Mouse (Mus musculus) CH12.LX (cell line): ENCODE data around the gene Lbh. TPM values are rescaled to one million over a fixed set of nuclear protein-coding genes. Genes with fewer than 3 reads are reported as not detected.

Source experiments
- DNase-seq: peaks from one replicate; pipeline ENCODE4 v3.0.0-alpha.2; 2013; ENCODE audit errors: extremely low read depth
- H3K27ac ChIP-seq: 2 replicates; pipeline ENCODE4 v1.5.1; 2012; ENCODE audit warnings: low read depth, mild to moderate bottlenecking, control low read depth, moderate library complexity; ENCODE audit not compliant: insufficient read depth
- H3K27me3 ChIP-seq: replicated peaks from 2 replicates; pipeline ENCODE3; 2012; ENCODE audit warnings: inconsistent platforms
- H3K36me3 ChIP-seq, 2 experiments: replicated peaks in 1 of 2; 2 replicates each; pipeline versions ENCODE3 to v1.6.1; 2012; ENCODE audit warnings: inconsistent platforms in 1 of 2, low read length in 1 of 2, mild to moderate bottlenecking in 1 of 2, mixed read lengths in 1 of 2, moderate library complexity in 1 of 2; ENCODE audit not compliant: control insufficient read depth in 1 of 2, insufficient read depth in 1 of 2
- H3K4me1 ChIP-seq, 2 experiments: 2 replicates each; pipeline ENCODE4 v1.6.1; 2012; ENCODE audit warnings: inconsistent platforms in 1 of 2, moderate library complexity in 1 of 2; ENCODE audit not compliant: insufficient read depth in 2 of 2, control insufficient read depth in 1 of 2
- H3K4me2 ChIP-seq: 2 replicates; pipeline ENCODE4 v1.6.1; 2012; ENCODE audit warnings: low read depth, mild to moderate bottlenecking, control low read depth; ENCODE audit not compliant: poor library complexity, insufficient read depth, severe bottlenecking
- H3K4me3 ChIP-seq, 3 experiments: fragments of 150-350 bp in 1 of 3; sonication (generic) in 1 of 3; replicated peaks in 1 of 3; 2 replicates each; pipeline versions ENCODE3 to v1.5.1; 2011 to 2012; ENCODE audit warnings: low read depth in 2 of 3, low read length in 2 of 3, mild to moderate bottlenecking in 2 of 3, moderate library complexity in 2 of 3, control low read depth in 1 of 3, improper control_type of control experiment in 1 of 3, inconsistent platforms in 1 of 3, mixed read lengths in 1 of 3; ENCODE audit not compliant: poor library complexity in 1 of 3
- H3K79me2 ChIP-seq: replicated peaks from 2 replicates; pipeline ENCODE4 v1.6.1; 2012; ENCODE audit warnings: mild to moderate bottlenecking, moderate library complexity; ENCODE audit not compliant: control insufficient read depth, poor library complexity, insufficient read depth, severe bottlenecking; ENCODE audit errors: extremely low read depth
- H3K9ac ChIP-seq: 2 replicates; pipeline ENCODE4 v1.6.1; 2012; ENCODE audit warnings: low read depth, mild to moderate bottlenecking, control low read depth, moderate library complexity; ENCODE audit not compliant: insufficient read depth
- H3K9me3 ChIP-seq: replicated peaks from 2 replicates; pipeline ENCODE3; 2012; ENCODE audit warnings: low read length, inconsistent platforms, mixed read lengths
- CHD1 ChIP-seq: IDR thresholded peaks from 2 replicates; pipeline ENCODE4 v1.6.1; 2012; ENCODE audit warnings: low read depth, low read length, improper control_type of control experiment, inconsistent platforms
- CTCF ChIP-seq, 2 experiments: IDR thresholded peaks in 1 of 2; conservative IDR thresholded peaks in 1 of 2; 2 replicates each; pipeline ENCODE4 v1.5.1; 2011 to 2012; ENCODE audit warnings: low read depth in 2 of 2, low read length in 2 of 2, improper control_type of control experiment in 1 of 2, inconsistent platforms in 1 of 2, mild to moderate bottlenecking in 1 of 2, moderate library complexity in 1 of 2
- ELF1 ChIP-seq: IDR thresholded peaks from 2 replicates; pipeline ENCODE4 v1.6.1; 2014; ENCODE audit warnings: low read depth, mild to moderate bottlenecking, inconsistent platforms, low read length, improper control_type of control experiment
- EP300 ChIP-seq: IDR thresholded peaks from 2 replicates; pipeline ENCODE4 v1.6.1; 2011; ENCODE audit warnings: low read length, improper control_type of control experiment
- ETS1 ChIP-seq: conservative IDR thresholded peaks from 2 replicates; pipeline ENCODE4 v1.6.1; 2012; ENCODE audit warnings: low read depth, mild to moderate bottlenecking, inconsistent platforms, low read length, improper control_type of control experiment, moderate library complexity
- IRF4 ChIP-seq: IDR thresholded peaks from 2 replicates; pipeline ENCODE4 v1.6.1; 2014; ENCODE audit warnings: low read depth, mild to moderate bottlenecking, inconsistent platforms, low read length, improper control_type of control experiment
- KAT2A ChIP-seq: IDR thresholded peaks from 2 replicates; pipeline ENCODE4 v1.6.1; 2012; ENCODE audit warnings: low read length, improper control_type of control experiment, inconsistent platforms; ENCODE audit not compliant: insufficient replicate concordance
- MAFK ChIP-seq: IDR thresholded peaks from 2 replicates; pipeline ENCODE4 v1.6.1; 2011; ENCODE audit warnings: low read length, improper control_type of control experiment; ENCODE audit not compliant: insufficient replicate concordance
- MAX ChIP-seq: IDR thresholded peaks from 2 replicates; pipeline ENCODE4 v1.6.1; 2011; ENCODE audit warnings: low read length, improper control_type of control experiment
- MAZ ChIP-seq: IDR thresholded peaks from 2 replicates; pipeline ENCODE4 v1.6.1; 2012; ENCODE audit warnings: low read depth, mild to moderate bottlenecking, inconsistent platforms, low read length, improper control_type of control experiment, moderate library complexity
- MXI1 ChIP-seq: IDR thresholded peaks from 2 replicates; pipeline ENCODE4 v1.6.1; 2011; ENCODE audit warnings: mild to moderate bottlenecking, low read depth, low read length, improper control_type of control experiment
- MYC ChIP-seq: IDR thresholded peaks from 2 replicates; pipeline ENCODE4 v1.6.1; 2011; ENCODE audit warnings: low read depth, mild to moderate bottlenecking, improper control_type of control experiment, low read length
- NELFE ChIP-seq: IDR thresholded peaks from 2 replicates; pipeline ENCODE4 v1.6.1; 2011; ENCODE audit warnings: low read depth, low read length, improper control_type of control experiment
- NRF1 ChIP-seq: IDR thresholded peaks from 2 replicates; pipeline ENCODE4 v1.6.1; 2014; ENCODE audit warnings: low read depth, mild to moderate bottlenecking, inconsistent platforms, low read length, improper control_type of control experiment, moderate library complexity
- PAX5 ChIP-seq: IDR thresholded peaks from 2 replicates; pipeline ENCODE4 v1.6.1; 2012; ENCODE audit warnings: low read length, inconsistent platforms, mixed read lengths
- POLR2A ChIP-seq: IDR thresholded peaks from 2 replicates; pipeline ENCODE4 v1.6.1; 2011; ENCODE audit warnings: low read depth, mild to moderate bottlenecking, improper control_type of control experiment, low read length
- POLR2AphosphoS2 ChIP-seq: IDR thresholded peaks from 2 replicates; pipeline ENCODE4 v1.6.1; 2011; ENCODE audit warnings: low read depth, low read length, improper control_type of control experiment
- RAD21 ChIP-seq: IDR thresholded peaks from 2 replicates; pipeline ENCODE4 v1.6.1; 2011; ENCODE audit warnings: low read depth, mild to moderate bottlenecking, low read length, improper control_type of control experiment, moderate library complexity
- SMC3 ChIP-seq: IDR thresholded peaks from 2 replicates; pipeline ENCODE4 v1.6.1; 2011; ENCODE audit warnings: low read depth, low read length, improper control_type of control experiment
- TBP ChIP-seq: conservative IDR thresholded peaks from 2 replicates; pipeline ENCODE4 v1.6.1; 2011; ENCODE audit warnings: low read depth, low read length, improper control_type of control experiment
- TCF12 ChIP-seq: IDR thresholded peaks from 2 replicates; pipeline ENCODE4 v1.6.1; 2014; ENCODE audit warnings: low read depth, mild to moderate bottlenecking, inconsistent platforms, low read length, improper control_type of control experiment
- UBTF ChIP-seq: IDR thresholded peaks from 2 replicates; pipeline ENCODE4 v1.6.1; 2012; ENCODE audit warnings: low read depth, mild to moderate bottlenecking, inconsistent platforms, low read length, improper control_type of control experiment, moderate library complexity
- USF1 ChIP-seq: IDR thresholded peaks from 2 replicates; pipeline ENCODE4 v1.6.1; 2014; ENCODE audit warnings: low read depth, mild to moderate bottlenecking, inconsistent platforms, low read length, improper control_type of control experiment
- USF2 ChIP-seq: conservative IDR thresholded peaks from 2 replicates; pipeline ENCODE4 v1.6.1; 2011; ENCODE audit warnings: low read depth, low read length, improper control_type of control experiment
- ZKSCAN1 ChIP-seq: IDR thresholded peaks from 2 replicates; pipeline ENCODE4 v1.6.1; 2012; ENCODE audit warnings: low read depth, inconsistent platforms, low read length, improper control_type of control experiment, borderline replicate concordance
- ZMIZ1 ChIP-seq: IDR thresholded peaks from 2 replicates; pipeline ENCODE4 v1.6.1; 2012; ENCODE audit warnings: low read depth, mild to moderate bottlenecking, inconsistent platforms, low read length, improper control_type of control experiment
- ZNF384 ChIP-seq: IDR thresholded peaks from 2 replicates; pipeline ENCODE4 v1.6.1; 2012; ENCODE audit warnings: low read depth, low read length, improper control_type of control experiment, inconsistent platforms
- dilution Hi-C: fragments of 300-500 bp; cut with MboI; formaldehyde crosslinking; loops from 2 replicates; pipeline ENCODE4 v1.14.3; 2020; ENCODE audit warnings: low sequenced_read_pairs; ENCODE audit not compliant: extremely low pct_unique_long_range_greater_than_20kb, extremely low pct_ligation_motif_present
- in situ Hi-C: fragments of 300-500 bp; cut with MboI; formaldehyde crosslinking; loops from 3 replicates; pipeline ENCODE4 v1.14.3; 2019; ENCODE audit warnings: low sequenced_read_pairs, low pct_ligation_motif_present, low pct_unique_long_range_greater_than_20kb, mixed read lengths
- polyA plus RNA-seq: library from polyadenylated mRNA; unstranded; fragments of >175 nt; gene quantifications from 2 replicates; pipeline ENCODE4 v1.2.1, GENCODE M21; 2012; ENCODE audit warnings: low read depth; ENCODE audit not compliant: insufficient read length
- total RNA-seq, 2 experiments: library from RNA; depleted of rRNA; stranded (reverse); fragments of 300-350 nt in 1 of 2; fragments of >200 nt in 1 of 2; gene quantifications; 2 replicates each; pipeline ENCODE4 v1.2.3; 2012 to 2014

The Lbh gene
- total and polyA plus RNA-seq, 3 experiments, result 14.4 to 30.0 (median 16.7) TPM

DNA sequence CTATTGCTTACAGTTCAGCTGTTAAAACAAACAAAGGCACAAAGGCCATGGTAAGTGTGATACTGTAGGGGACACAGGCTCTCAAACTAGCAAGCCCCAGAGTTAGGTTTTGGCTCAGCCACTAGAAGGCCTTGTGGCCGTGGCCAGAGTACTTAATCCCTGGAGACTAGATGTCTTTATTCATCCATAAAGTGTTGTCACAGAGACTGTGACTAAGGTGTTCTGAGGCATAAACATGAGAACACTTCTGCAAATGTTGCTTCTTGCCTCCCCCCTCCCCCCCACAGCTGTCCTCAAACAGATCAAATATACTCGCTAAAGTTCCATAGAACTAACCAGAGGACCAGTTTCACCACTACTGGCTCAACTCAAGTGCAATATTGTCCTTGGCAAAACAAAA lies 4.0 kb upstream of the Lbh start:
- Histone ChIP-seq H3K9ac (no peak overlapping the region), H3K36me3 (no peaks in the 10 kb centered on the region), H3K4me3 (no peak overlapping the region), H3K4me1 (peaks cover 9 to 40% of the 10 kb centered on the region in 2 experiments), H3K27me3 (no peaks in the 10 kb centered on the region), H3K79me2 (no peaks in the 10 kb centered on the region), H3K9me3 (no peaks in the 10 kb centered on the region), H3K27ac (no peak overlapping the region), H3K4me2 (no peak overlapping the region)
- no peak for TF ChIP-seq ELF1
- no peak for TF ChIP-seq ZNF384
- peak; percentile 42; the same call in 1 of the 2 replicates for TF ChIP-seq ETS1
- 0 out of 2 replicates have a peak, but pooled peaks have one; percentile 8 for TF ChIP-seq MYC
- dilution Hi-C loops (no loop called here), in situ Hi-C loops (no loop called here)
- DNase-seq, result peak; percentile 66

- Histone ChIP-seq H3K27ac (peak overlapping the region; percentile 59), H3K4me2 (peak overlapping the region; percentile 78), H3K9me3 (no peaks in the 10 kb centered on the region), H3K4me3 (peak overlapping the region; percentile 59 to 73 (median 70)), H3K9ac (peak overlapping the region; percentile 70), H3K36me3 (peaks cover 4 to 15% of the 10 kb centered on the region in 2 experiments), H3K79me2 (no peaks in the 10 kb centered on the region; the same call in 1 of the 2 replicates), H3K27me3 (no peaks in the 10 kb centered on the region), H3K4me1 (peaks cover 11 to 64% of the 10 kb centered on the region in 2 experiments)
- dilution Hi-C loops, result no loop called here
- in situ Hi-C loops, result no loop called here
- DNase-seq, result peak; percentile 69
- TF ChIP-seq ELF1 (peak; percentile 71), TBP (no peak), MAFK (no peak), IRF4 (peak; percentile 57), USF2 (no peak), PAX5 (no peak), POLR2AphosphoS2 (no peak), CHD1 (peak; percentile 28; the same call in 1 of the 2 replicates), KAT2A (no peak), CTCF (conservative IDR thresholded peaks at IDR 0.05 in 1 of 2, IDR thresholded peaks at IDR 0.05 in 1 of 2; ENCODE audit: low read depth in 2 of 2, low read length in 2 of 2) (peak in 1 of 2 experiments; percentile 70; a peak in 2 of 4 replicates), ZKSCAN1 (no peak), MAZ (0 out of 2 replicates have a peak, but pooled peaks have one; percentile 17), SMC3 (peak; percentile 65), UBTF (no peak; the same call in 1 of the 2 replicates), ZMIZ1 (peak; percentile 29; the same call in 1 of the 2 replicates), NRF1 (peak; percentile 78), MAX (no peak), MYC (peak; percentile 42; the same call in 1 of the 2 replicates), ETS1 (peak; percentile 56), EP300 (peak; percentile 42; the same call in 1 of the 2 replicates), USF1 (no peak), TCF12 (peak; percentile 13; the same call in 1 of the 2 replicates), MXI1 (no peak), RAD21 (peak; percentile 60), POLR2A (no peak), NELFE (no peak)
These were observed 669 bp upstream of the Lbh start for GRCm38 (mm10) chr17:72917241-72918030.
